In genomic region chr5:102845800-102846199, GRCm38 (mm10) we compare ENCODE assay signal across 8 mouse cellular contexts.
DNase-seq lines count a peak whose midpoint lies in the region; ATAC-seq and TF ChIP-seq lines count a peak whose summit lies in the region.
"Had no signal": no experiment of that assay in that cellular context is flagged by ENCODE, and none has a peak within 500 bp of the region (broad histone marks: within the 10 kb centered on the region; RNA-seq: fewer than 3 reads in every experiment).

No protein-coding gene starts in this region.

- 17% methylated on average over 11 of the region's 11 CpGs for WGBS in forebrain, embryonic 16.5 days
- 19% methylated on average over 11 of the region's 11 CpGs for WGBS in liver, embryonic 12.5 days (ENCODE audit: insufficient replicate concordance)
- 25% methylated on average over 11 of the region's 11 CpGs for WGBS in stomach, embryonic 15.5 days

- peak overlapping the region; percentile 81 for H3K4me2 ChIP-seq in forebrain, embryonic 16.5 days (ENCODE audit: low read length)
- peak overlapping the region; percentile 54 for H3K4me2 ChIP-seq in liver, embryonic 12.5 days
- peak overlapping the region; percentile 72 for H3K4me2 ChIP-seq in stomach, embryonic 15.5 days

- peak overlapping the region; percentile 53 for H3K4me3 ChIP-seq in left cerebral cortex, adult 2 months
- peak overlapping the region; percentile 52 for H3K4me3 ChIP-seq in forebrain, embryonic 16.5 days (replicated peaks; ENCODE audit: low read length)
- H3K4me3 ChIP-seq in liver, embryonic 12.5 days = peak overlapping the region; percentile 39; the same call in 1 of the 2 replicates
- no peak overlapping the region; the same call in 1 of the 2 replicates for H3K4me3 ChIP-seq in stomach, embryonic 15.5 days (replicated peaks)

- H3K27ac ChIP-seq in left cerebral cortex, adult 2 months = peak overlapping the region; percentile 79
- H3K27ac ChIP-seq in forebrain, embryonic 16.5 days (ENCODE audit: low read length) = no peak overlapping the region
- H3K27ac ChIP-seq in liver, embryonic 12.5 days = no peak overlapping the region
- H3K27ac ChIP-seq in stomach, embryonic 15.5 days = 0 out of 2 replicates have a peak overlapping the region, but pooled peaks have one; percentile 71

- H3K4me1 ChIP-seq in forebrain, embryonic 16.5 days (replicated peaks; ENCODE audit: control insufficient read depth, insufficient read depth, low read length) = peaks cover 14% of the 10 kb centered on the region
- H3K4me1 ChIP-seq in liver, embryonic 12.5 days = no peaks in the 10 kb centered on the region
- peaks cover 16% of the 10 kb centered on the region; the same call in 1 of the 2 replicates for H3K4me1 ChIP-seq in stomach, embryonic 15.5 days

- no peak for DNase-seq in left cerebral cortex, adult 2 months (ENCODE audit: extremely low spot score in 1 of 2, low spot score in 2 of 2)
- no peak for DNase-seq in left cerebral cortex, adult 18-20 months (ENCODE audit: low spot score in 2 of 2)
- no peak for DNase-seq in spleen, adult 12 weeks (ENCODE audit: low spot score)
- no peak for DNase-seq in layer of hippocampus, adult 8-10 months (ENCODE audit: low spot score in 2 of 2)

- no peaks in the 10 kb centered on the region for H3K27me3 ChIP-seq in forebrain, embryonic 16.5 days (replicated peaks; ENCODE audit: control insufficient read depth, insufficient read depth, low read length)
- no peaks in the 10 kb centered on the region for H3K27me3 ChIP-seq in liver, embryonic 12.5 days (replicated peaks)
- H3K27me3 ChIP-seq in stomach, embryonic 15.5 days (replicated peaks) = no peaks in the 10 kb centered on the region

- ATAC-seq in forebrain, embryonic 16.5 days = no peak
- no peak for ATAC-seq in liver, embryonic 12.5 days
- no peak for ATAC-seq in stomach, embryonic 15.5 days (ENCODE audit: insufficient read depth, low FRiP score, low read depth)

- H3K36me3 ChIP-seq in forebrain, embryonic 16.5 days (ENCODE audit: control insufficient read depth, insufficient read depth) = no peaks in the 10 kb centered on the region
- no peaks in the 10 kb centered on the region for H3K36me3 ChIP-seq in liver, embryonic 12.5 days
- 0 out of 2 replicates have a peak, but pooled peaks cover 3% of the 10 kb centered on the region for H3K36me3 ChIP-seq in stomach, embryonic 15.5 days

- H3K9ac ChIP-seq in forebrain, embryonic 16.5 days (replicated peaks; ENCODE audit: low read depth, low read length) = no peak overlapping the region
- no peak overlapping the region for H3K9ac ChIP-seq in liver, embryonic 12.5 days
- no peak overlapping the region for H3K9ac ChIP-seq in stomach, embryonic 15.5 days

- H3K9me3 ChIP-seq in forebrain, embryonic 16.5 days (ENCODE audit: control insufficient read depth, low read length) = no peaks in the 10 kb centered on the region
- no peaks in the 10 kb centered on the region for H3K9me3 ChIP-seq in liver, embryonic 12.5 days (replicated peaks)
- no peaks in the 10 kb centered on the region for H3K9me3 ChIP-seq in stomach, embryonic 15.5 days
- H3K9me3 ChIP-seq: megakaryocyte, embryonic 14.5 days had no signal

- no peak for TF ChIP-seq CTCF in left cerebral cortex, adult 2 months (IDR thresholded peaks at IDR 0.05)

- intact Hi-C loops in left cerebral cortex, adult 2 months (cut with DNase I) = no loop called here

Comparison
In these comparisons a context has a peak if more than half of its experiments do, and no peak if none do; other contexts are left out.
1. H3K27ac ChIP-seq: peak in left cerebral cortex, adult 2 months (single experiment) and stomach, embryonic 15.5 days (single experiment); none in forebrain, embryonic 16.5 days (single experiment) and liver, embryonic 12.5 days (single experiment).
2. Peak in every context shown above with its lines, with median percentiles within 50 percentile points of each other: H3K4me2 ChIP-seq.